Mouse (Mus musculus): ENCODE results near the gene Uvrag.

GRCm38 (mm10) chr7:98851220-98851619 is 289.7 kb downstream of the Uvrag start:
- no peak for TF ChIP-seq CTCF (IDR thresholded peaks at IDR 0.05; ENCODE audit: low read depth, low read length)
- TF ChIP-seq POLR2A (IDR thresholded peaks at IDR 0.05; ENCODE audit: extremely low read depth, insufficient read depth, low read length), result no peak
